Mouse (Mus musculus) regulatory T cell (primary cell): ENCODE measurements around the gene Galk2.

Experiments
- in situ Hi-C: fragments of 300-600 bp; cut with MboI, MseI; formaldehyde crosslinking; loops from one replicate; pipeline ENCODE4 v1.15.1; 2025; ENCODE audit warnings: high pct_unique_total_duplicates

The Galk2 gene

GRCm38 (mm10) chr2:125895099-125895498, 36.2 kb downstream of the Galk2 start:
- in situ Hi-C loops = loop anchor here (10.0 kb wide), 1 partner anchor 620 kb away; no protein-coding TSS in a partner anchor

GRCm38 (mm10) chr2:125896355-125896754, 37.4 kb downstream of the Galk2 start:
- in situ Hi-C loops = loop anchor here (10.0 kb wide), 1 partner anchor 618 kb away; no protein-coding TSS in a partner anchor

DNA sequence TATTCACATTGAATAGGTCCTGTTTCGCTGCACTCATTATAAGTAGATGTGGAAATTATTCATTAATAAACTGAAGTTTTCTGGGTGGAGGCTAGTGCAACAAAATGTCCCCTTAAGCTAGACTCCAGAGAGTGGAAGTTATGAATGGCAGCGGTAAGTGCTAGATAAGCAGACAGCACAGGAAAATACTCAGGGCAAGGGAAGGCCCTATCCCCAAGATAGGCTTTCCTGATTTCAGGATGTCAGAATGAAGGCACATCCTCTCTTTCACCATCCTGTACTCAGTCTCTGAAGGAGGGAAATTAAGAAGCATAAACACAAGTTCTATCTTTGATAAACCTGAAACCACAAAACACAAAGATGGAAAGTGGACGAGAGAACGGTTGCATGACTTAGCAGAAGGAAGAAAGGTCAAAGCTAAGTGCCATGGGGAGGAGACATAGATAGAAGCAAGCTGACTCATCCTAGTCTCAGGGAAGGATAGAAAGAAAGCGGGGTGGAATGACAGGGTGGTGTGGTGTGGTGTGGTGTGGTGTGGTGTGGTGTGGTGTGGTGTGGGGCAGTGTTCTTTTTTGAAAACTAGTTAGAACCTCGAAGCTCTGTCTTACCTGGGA, 42.0 kb downstream of the Galk2 start:
- in situ Hi-C loops = no loop called here

DNA sequence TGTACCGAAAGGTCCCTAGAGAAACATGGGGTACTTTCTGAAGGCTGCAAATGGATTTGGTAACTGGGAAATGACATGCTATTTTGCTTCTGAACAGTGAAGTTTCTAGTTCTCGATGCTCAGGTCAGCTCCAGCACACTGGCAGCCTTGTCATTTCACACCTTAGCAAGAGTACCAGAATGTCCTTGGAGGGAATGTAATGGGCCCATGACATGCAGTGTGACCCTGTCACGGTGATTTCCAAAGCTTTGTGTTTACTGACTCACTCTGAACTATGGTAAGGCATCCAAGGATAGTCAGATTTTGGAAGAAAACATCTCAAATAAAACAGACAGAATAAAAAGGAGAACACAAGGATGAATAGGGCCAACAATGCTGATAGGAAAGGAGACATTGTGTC, 42.5 kb downstream of the Galk2 start:
- in situ Hi-C loops = no loop called here

GRCm38 (mm10) chr2:125906407-125907066, 47.6 kb downstream of the Galk2 start:
- in situ Hi-C loops = no loop called here

DNA sequence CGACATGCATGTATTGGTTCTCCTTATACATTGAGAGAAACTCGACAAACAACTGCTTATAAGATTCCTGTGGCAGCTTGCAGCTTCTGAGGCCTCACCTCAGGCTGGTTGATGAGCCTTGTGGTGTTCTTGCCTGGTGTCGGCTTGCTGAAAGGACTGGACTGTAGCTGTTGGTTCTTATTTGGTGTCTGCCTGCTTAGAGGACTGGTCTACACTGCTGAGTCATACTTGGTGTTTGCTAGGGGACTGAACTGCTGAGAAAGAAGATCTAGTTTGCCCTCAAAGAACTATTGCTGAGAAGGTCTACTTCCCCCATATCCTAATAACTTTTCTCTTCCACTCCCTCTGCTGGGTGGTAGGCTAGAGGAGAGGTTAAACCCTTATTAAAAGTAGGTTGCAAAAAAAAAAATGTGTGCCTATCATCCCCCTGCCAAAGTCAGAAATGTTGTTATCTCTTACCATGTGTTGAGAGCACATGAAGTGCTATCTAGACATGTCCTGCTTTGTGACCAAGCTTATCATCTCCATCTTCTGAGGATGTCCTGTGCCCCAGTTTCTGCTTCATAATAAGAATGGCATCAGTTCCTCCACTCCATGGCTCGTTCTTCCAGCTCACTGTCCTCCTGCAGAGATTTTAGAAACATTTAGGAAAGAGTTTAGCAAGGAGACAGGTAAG, 48.8 kb downstream of the Galk2 start:
- in situ Hi-C loops = no loop called here

DNA sequence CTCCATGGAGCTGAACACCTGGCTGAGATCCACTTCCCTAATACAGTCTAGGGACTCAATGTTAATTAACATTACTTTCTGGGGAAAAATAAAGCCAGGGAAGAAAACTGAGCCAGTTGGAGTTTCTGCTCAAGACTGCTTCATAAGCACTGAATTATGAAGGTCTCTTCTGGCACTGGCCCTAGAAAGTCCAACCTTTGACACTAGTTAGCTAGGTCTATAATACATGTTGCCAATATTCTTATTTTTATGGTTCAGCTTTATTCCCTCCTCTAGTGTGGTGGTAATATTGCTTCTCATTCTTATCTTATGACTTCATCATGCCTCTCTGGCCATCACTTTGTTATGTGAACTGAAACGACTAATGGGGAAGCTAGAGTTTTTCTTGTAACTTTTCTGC, 55.3 kb downstream of the Galk2 start:
- in situ Hi-C loops = no loop called here

GRCm38 (mm10) chr2:125914713-125915112, 55.8 kb downstream of the Galk2 start:
- in situ Hi-C loops = no loop called here

DNA sequence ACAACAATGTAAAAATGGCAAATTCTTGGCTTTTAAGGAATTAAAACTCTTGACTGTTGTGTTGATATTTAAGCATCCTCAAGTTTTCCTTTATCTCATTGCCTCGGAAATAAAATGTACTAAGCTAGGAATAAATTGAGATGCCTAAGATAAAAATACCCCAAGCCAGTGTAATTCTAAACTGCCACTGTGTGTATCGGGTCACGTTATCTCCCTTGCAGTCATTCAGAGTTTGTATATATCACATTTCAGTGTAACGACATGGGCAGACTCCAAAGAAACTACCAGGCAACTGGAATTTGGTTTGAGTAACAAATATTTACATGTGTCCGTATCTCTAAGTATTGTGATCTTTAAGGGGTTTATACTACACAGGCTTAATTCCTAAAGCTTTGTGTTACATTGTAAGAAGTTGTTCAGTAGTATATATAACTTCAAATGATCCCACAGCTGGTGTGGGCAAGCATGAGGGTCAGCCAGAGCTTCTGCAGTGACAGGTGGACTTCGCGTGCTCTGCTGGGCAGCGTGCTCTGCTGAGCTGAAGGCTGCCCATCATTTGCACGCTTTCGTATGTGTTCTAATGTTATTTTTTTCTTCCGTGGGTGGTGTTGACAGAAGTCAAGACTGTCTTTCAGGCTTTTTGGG, 57.9 kb downstream of the Galk2 start:
- in situ Hi-C loops = no loop called here

DNA sequence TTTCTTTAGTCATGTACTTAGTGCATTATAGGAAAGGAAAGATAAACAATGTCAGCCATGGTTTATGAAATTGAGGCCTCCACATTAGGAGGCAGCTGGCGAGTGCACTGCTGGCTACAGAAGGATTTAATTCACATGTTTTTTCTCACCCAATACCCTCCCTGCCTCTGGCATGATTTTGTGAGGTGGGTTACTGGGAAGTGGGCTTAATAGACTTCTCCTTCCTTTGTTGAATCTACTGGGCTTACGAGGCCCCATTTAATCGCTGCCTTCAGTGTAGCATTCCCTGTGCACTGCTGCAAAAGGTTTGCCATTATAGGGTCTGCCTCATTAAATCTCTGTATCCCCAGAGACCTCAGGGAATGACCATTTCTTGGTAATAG, 58.4 kb downstream of the Galk2 start:
- in situ Hi-C loops = no loop called here

DNA sequence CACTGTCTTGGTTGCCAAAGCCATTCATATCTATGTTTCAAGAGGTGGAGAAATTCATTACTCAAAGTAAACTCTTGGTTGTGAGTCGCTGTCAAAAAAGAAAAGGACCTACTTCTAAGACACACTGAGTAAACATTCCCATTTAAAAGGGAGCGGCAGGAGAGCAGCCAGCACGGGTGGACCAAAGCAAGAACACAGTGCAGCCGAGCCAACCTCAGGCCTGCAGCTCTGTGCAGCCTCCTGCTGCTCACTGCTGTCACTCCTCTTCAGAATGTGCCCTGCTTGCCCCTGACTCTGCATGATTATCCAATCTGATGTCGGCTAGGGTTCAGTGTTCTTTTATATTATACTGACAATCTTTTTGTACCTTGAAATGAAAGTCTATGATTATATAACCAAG, 62.4 kb downstream of the Galk2 start:
- in situ Hi-C loops = no loop called here

DNA sequence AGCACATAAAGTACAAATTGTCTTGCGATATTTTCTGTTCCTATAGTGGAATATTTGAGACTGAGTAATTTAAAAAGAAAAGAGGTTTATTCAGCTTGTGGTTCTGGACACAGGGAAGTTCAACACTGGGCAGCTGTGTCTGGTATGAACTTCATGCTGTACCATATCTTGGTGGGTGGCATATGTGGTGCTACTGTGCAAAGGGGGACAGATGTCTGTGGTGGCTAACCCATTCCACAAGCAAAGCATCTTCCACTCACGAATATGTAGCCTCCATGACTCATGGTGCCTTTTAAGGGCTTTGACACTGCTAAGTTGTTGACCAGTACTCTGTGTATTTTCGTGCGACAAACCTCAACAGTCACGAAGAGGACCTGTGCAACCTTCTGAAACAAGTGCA, 63.2 kb downstream of the Galk2 start:
- in situ Hi-C loops = no loop called here

- in situ Hi-C loops = no loop called here
Measured at GRCm38 (mm10) chr2:125922877-125923276, 64.0 kb downstream of the Galk2 start.

DNA sequence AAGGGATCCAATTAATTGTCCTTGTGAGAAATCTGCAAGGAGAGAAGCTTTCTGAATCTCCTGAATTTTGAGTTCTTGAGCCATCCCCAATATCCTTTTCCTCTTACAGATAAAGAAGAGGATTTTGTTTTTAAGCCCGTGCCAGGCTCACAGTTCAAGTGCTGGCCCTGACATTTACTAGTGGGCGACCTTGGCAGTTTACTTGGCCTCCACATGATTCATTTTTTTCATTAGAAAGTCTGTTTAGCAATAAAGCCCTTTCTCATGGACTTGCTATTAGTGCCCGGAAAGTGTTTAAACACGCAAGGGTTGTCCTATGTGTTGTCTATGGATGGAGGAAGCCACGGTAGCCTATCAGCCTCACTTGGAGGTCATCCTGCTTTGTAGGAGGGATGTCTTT, 64.4 kb downstream of the Galk2 start:
- in situ Hi-C loops = no loop called here

- in situ Hi-C loops = no loop called here
Measured at GRCm38 (mm10) chr2:125924554-125924953, 65.6 kb downstream of the Galk2 start.

DNA sequence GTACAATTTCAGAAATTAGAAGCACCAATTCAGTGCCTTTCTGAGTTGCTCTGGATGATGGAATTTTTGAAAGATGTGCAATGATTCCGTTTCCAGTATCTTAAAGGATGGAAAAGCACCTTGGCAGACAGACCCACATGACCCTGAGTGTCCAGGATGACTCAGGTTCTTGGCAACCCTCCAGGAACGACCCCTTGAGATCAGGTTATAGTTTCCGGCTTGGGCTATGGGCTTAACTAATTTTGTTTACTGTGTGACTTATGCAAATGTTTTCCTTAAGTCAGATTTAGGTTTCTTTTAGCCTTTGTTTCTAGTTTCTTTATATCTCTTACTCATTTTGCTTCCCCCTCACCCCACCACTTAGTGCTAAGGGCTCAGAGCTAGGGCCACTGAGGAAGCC, 66.2 kb downstream of the Galk2 start:
- in situ Hi-C loops = no loop called here

DNA sequence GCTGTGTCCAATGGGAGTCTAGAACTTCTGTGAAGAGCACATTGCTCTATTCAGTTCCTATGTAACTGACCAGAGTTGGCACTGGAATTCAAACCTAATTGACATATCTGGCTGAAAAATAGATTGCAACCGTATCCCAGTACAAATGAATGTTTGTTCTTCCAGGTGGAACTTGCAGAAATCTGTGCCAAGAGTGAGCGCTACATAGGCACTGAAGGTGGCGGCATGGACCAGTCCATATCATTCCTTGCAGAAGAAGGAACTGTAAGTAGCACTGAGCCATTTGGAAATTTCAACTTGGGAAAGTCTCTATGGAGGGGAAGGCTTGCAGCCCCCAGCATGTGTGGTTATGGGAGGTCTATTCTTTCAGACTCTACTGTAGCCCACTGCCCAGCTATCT, 70.5 kb downstream of the Galk2 start:
- in situ Hi-C loops = no loop called here

- in situ Hi-C loops = no loop called here
Measured at GRCm38 (mm10) chr2:125929872-125930271, 71.0 kb downstream of the Galk2 start.

DNA sequence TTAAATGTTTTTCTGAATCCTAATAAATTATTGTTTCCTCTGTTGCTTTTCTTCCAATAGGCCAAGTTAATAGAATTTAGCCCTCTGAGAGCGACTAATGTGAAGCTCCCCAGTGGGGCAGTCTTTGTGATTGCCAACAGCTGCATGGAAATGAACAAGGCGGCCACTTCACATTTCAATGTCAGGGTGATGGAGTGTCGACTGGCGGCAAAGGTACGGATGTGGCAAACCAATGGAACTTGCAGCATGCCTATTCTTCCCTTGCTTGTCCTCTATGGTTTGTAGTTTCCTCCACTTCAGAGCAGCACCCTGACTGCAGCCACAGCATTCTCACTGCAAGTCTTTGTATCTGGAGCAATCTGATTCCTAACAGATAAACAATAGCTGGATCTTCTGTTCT, 72.3 kb downstream of the Galk2 start:
- in situ Hi-C loops = no loop called here

DNA sequence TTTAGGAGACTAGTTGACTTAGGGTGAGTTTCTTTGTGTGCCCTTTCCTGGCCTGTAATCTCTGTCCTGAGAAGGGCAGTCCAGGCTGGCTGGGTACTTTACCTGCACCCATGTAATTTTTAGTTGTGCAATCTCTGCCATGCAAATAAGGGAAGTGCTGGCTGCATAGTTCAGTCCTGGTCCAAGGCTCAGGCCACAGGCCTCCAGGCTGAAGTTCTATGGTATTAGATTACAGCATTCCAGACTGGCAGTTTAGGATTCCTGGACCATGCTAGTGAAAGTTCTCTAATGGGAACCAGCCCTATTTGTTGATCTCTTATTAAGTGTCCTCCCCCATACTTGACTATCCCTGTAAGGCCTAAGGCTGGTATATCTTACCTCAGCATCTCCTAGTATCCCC, 73.8 kb downstream of the Galk2 start:
- in situ Hi-C loops = no loop called here

- in situ Hi-C loops = no loop called here
Measured at GRCm38 (mm10) chr2:125933977-125934376, 75.1 kb downstream of the Galk2 start.

- in situ Hi-C loops = no loop called here
Measured at GRCm38 (mm10) chr2:125936396-125936795, 77.5 kb downstream of the Galk2 start.
